Mouse (Mus musculus) lung, embryonic 14.5 days (tissue): ENCODE measurements around the gene Mindy4. TPM values are rescaled to one million over a fixed set of nuclear protein-coding genes. Genes with fewer than 3 reads are reported as not detected.

Source experiments
- ATAC-seq: fragments of 200-750 bp; cut with Nextera tagmentation; 2 replicates; pipeline ENCODE4 v1.8.0; 2017; ENCODE audit warnings: mild to moderate bottlenecking, moderate TSS enrichment, moderate library complexity; ENCODE audit not compliant: insufficient read depth
- DNase-seq: peaks from one replicate; pipeline ENCODE4 v3.0.0-alpha.2; 2015
- H3K27ac ChIP-seq: fragments of 300-500 bp; sonication (generic); 2 replicates; pipeline ENCODE4 v1.5.1; 2014; ENCODE audit warnings: low read depth, mild to moderate bottlenecking, moderate library complexity
- H3K27me3 ChIP-seq: fragments of 300-500 bp; sonication (generic); 2 replicates; pipeline ENCODE4 v1.6.1; 2014; ENCODE audit warnings: low read length, control low read depth; ENCODE audit not compliant: insufficient read depth
- H3K36me3 ChIP-seq: fragments of 300-500 bp; sonication (generic); 2 replicates; pipeline ENCODE4 v1.6.1; 2014; ENCODE audit warnings: control low read depth; ENCODE audit not compliant: insufficient read depth
- H3K4me1 ChIP-seq: fragments of 300-500 bp; sonication (generic); 2 replicates; pipeline ENCODE4 v1.6.1; 2014; ENCODE audit warnings: antibody characterized with exemption, control low read depth; ENCODE audit not compliant: insufficient read depth
- H3K4me2 ChIP-seq: fragments of 300-500 bp; sonication (generic); 2 replicates; pipeline ENCODE4 v1.6.1; 2014; ENCODE audit warnings: mild to moderate bottlenecking
- H3K4me3 ChIP-seq: fragments of 300-500 bp; sonication (generic); 2 replicates; pipeline ENCODE4 v1.5.1; 2014; ENCODE audit warnings: low read depth, low read length
- H3K9ac ChIP-seq: fragments of 300-500 bp; sonication (generic); 2 replicates; pipeline ENCODE4 v1.6.1; 2014
- H3K9me3 ChIP-seq: fragments of 300-500 bp; sonication (generic); 2 replicates; pipeline ENCODE4 v1.6.1; 2016; ENCODE audit warnings: low read depth, low read length, control low read depth
- CTCF ChIP-seq: IDR thresholded peaks from 2 replicates; pipeline ENCODE4 v1.5.1; 2016; ENCODE audit warnings: antibody characterized with exemption, low read depth
- WGBS: fragments of 180-500 bp; shearing (Covaris S2); extraction: QIAGEN DNeasy Blood & Tissue Kit; methylation state at CpG from one replicate; pipeline ENCODE4 v1.1.7; 2014; 5-methylcytosine and 5-hydroxymethylcytosine counted together
- polyA plus RNA-seq: library from polyadenylated mRNA; unstranded; fragments of >200 nt; fragmentation: Nextera tagmentation; extraction: Ambion mirVana; gene quantifications from 2 replicates; pipeline ENCODE4 v1.2.1, GENCODE M21; 2014

The Mindy4 gene
- polyA plus RNA-seq, 1 experiment from 2014 or later: 18.8 TPM

- TF ChIP-seq CTCF: peak; percentile 44
- no peak overlapping the region for H3K27ac ChIP-seq
- WGBS: 38% methylated on average over 1 of the region's 1 CpGs
- ATAC-seq (no peak), DNase-seq (peak; percentile 53)
- H3K4me1 ChIP-seq: peaks cover 5% of the 10 kb centered on the region; the same call in 1 of the 2 replicates
- H3K36me3 ChIP-seq: no peaks in the 10 kb centered on the region
- H3K9ac ChIP-seq: no peak overlapping the region
- no peak overlapping the region for H3K4me3 ChIP-seq
- no peaks in the 10 kb centered on the region for H3K27me3 ChIP-seq
- H3K4me2 ChIP-seq: no peak overlapping the region
- no peaks in the 10 kb centered on the region for H3K9me3 ChIP-seq
These were observed 121.6 kb downstream of the Mindy4 start for GRCm38 (mm10) chr6:55324785-55325184.

GRCm38 (mm10) chr6:55326299-55326698 is 123.1 kb downstream of the Mindy4 start:
- no peak for TF ChIP-seq CTCF

GRCm38 (mm10) chr6:55327326-55327725 is 124.1 kb downstream of the Mindy4 start:
- peak; percentile 62 for ATAC-seq
- peak; percentile 51 for DNase-seq

More at GRCm38 (mm10) chr6:55326299-55326698, 123.1 kb downstream of the Mindy4 start:
- Histone ChIP-seq H3K27me3 (no peaks in the 10 kb centered on the region), H3K36me3 (no peaks in the 10 kb centered on the region), H3K9ac (no peak overlapping the region), H3K27ac (no peak overlapping the region), H3K4me2 (no peak overlapping the region), H3K4me1 (no peaks in the 10 kb centered on the region; the same call in 1 of the 2 replicates), H3K9me3 (no peaks in the 10 kb centered on the region), H3K4me3 (no peak overlapping the region)
- ATAC-seq: no peak
- no peak for DNase-seq
- 57% methylated on average over 4 of the region's 4 CpGs for WGBS

GRCm38 (mm10) chr6:55328179-55328578 is 125.0 kb downstream of the Mindy4 start:
- H3K4me2 ChIP-seq: no peak overlapping the region
- no peaks in the 10 kb centered on the region for H3K9me3 ChIP-seq
- TF ChIP-seq CTCF: no peak
- no peaks in the 10 kb centered on the region; the same call in 1 of the 2 replicates for H3K4me1 ChIP-seq
- H3K9ac ChIP-seq: no peak overlapping the region
- ATAC-seq (no peak), DNase-seq (no peak)
- no peak overlapping the region for H3K4me3 ChIP-seq
- no peak overlapping the region for H3K27ac ChIP-seq
- no peaks in the 10 kb centered on the region for H3K36me3 ChIP-seq
- H3K27me3 ChIP-seq: no peaks in the 10 kb centered on the region
- WGBS: 58% methylated on average over 4 of the region's 4 CpGs

More at GRCm38 (mm10) chr6:55327326-55327725, 124.1 kb downstream of the Mindy4 start:
- H3K4me2 ChIP-seq: no peak overlapping the region
- no peak overlapping the region for H3K9ac ChIP-seq
- H3K36me3 ChIP-seq: no peaks in the 10 kb centered on the region
- H3K4me3 ChIP-seq: no peak overlapping the region
- H3K27ac ChIP-seq: no peak overlapping the region
- no peak for TF ChIP-seq CTCF
- H3K4me1 ChIP-seq: no peaks in the 10 kb centered on the region; the same call in 1 of the 2 replicates
- H3K27me3 ChIP-seq: no peaks in the 10 kb centered on the region
- 47% methylated on average over 13 of the region's 13 CpGs for whole genome bisulfite sequencing
- H3K9me3 ChIP-seq: no peaks in the 10 kb centered on the region

GRCm38 (mm10) chr6:55331315-55331714 is 128.1 kb downstream of the Mindy4 start:
- DNase-seq (no peak), ATAC-seq (no peak)
- Histone ChIP-seq H3K27ac (no peak overlapping the region), H3K4me1 (peaks cover 7% of the 10 kb centered on the region), H3K4me3 (no peak overlapping the region), H3K36me3 (no peaks in the 10 kb centered on the region), H3K27me3 (no peaks in the 10 kb centered on the region), H3K9ac (no peak overlapping the region), H3K4me2 (no peak overlapping the region), H3K9me3 (no peaks in the 10 kb centered on the region)
- 56% methylated on average over 6 of the region's 6 CpGs for WGBS
- TF ChIP-seq CTCF: no peak

- Histone ChIP-seq H3K36me3 (no peaks in the 10 kb centered on the region), H3K27ac (no peak overlapping the region), H3K9ac (no peak overlapping the region), H3K4me3 (no peak overlapping the region), H3K9me3 (no peaks in the 10 kb centered on the region), H3K4me1 (peaks cover 13% of the 10 kb centered on the region), H3K4me2 (no peak overlapping the region), H3K27me3 (no peaks in the 10 kb centered on the region)
- ATAC-seq: no peak
- no peak for TF ChIP-seq CTCF
- DNase-seq: no peak
- 60% methylated on average over 5 of the region's 5 CpGs for WGBS
These were observed 129.1 kb downstream of the Mindy4 start for GRCm38 (mm10) chr6:55332100-55332772.

- Histone ChIP-seq H3K9ac (no peak overlapping the region), H3K4me2 (no peak overlapping the region), H3K4me1 (peaks cover 14% of the 10 kb centered on the region), H3K36me3 (no peaks in the 10 kb centered on the region), H3K27me3 (no peaks in the 10 kb centered on the region), H3K9me3 (no peaks in the 10 kb centered on the region), H3K4me3 (no peak overlapping the region), H3K27ac (peak overlapping the region; percentile 24; the same call in 1 of the 2 replicates)
- peak; percentile 42; the same call in 1 of the 2 replicates for ATAC-seq
- WGBS: 58% methylated on average over 6 of the region's 6 CpGs
- DNase-seq: peak; percentile 73
- TF ChIP-seq CTCF: no peak
These were observed 129.6 kb downstream of the Mindy4 start for GRCm38 (mm10) chr6:55332773-55333109.
